Comparison of ENCODE assay signal across 13 mouse cellular contexts in the genomic region with DNA sequence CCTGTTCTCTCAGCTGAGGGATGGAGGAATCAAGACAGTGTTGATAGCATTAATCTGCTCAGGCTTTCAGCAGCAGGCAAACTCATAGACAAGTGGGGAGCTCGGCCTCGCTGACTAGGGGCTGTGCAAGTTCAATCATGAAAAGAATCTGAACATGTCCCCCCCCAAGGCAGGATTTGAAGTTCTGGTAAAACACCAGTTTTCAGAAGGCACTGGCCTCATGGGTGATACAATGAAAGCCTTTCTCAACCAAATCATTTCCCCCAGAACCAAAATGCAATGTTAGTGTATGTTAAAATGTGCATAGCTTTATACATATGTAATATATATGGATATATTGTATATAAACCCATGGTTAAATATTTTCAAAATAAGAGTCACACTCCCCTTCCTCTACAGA.
A peak's percentile ranks its signal among the peaks of the same experiment; 100 is the strongest.
DNase-seq lines count a peak whose midpoint lies in the region; ATAC-seq lines count a peak whose summit lies in the region.
"Had no signal": no experiment of that assay in that cellular context is flagged by ENCODE, and none has a peak within 500 bp of the region (broad histone marks: within the 10 kb centered on the region; RNA-seq: fewer than 3 reads in every experiment).

No protein-coding gene starts in this region.

- no peak for DNase-seq in heart, postnatal 4 days
- peak; percentile 23 for DNase-seq in neural tube, embryonic 10.5 days (ENCODE audit: extremely low spot score, low spot score)
- DNase-seq in adrenal gland, postnatal 25 days = no peak
- no peak for DNase-seq in frontal cortex, postnatal 36 days (ENCODE audit: low spot score in 2 of 2)
- no peak for DNase-seq in lung, postnatal 4 days
- DNase-seq: kidney, postnatal 10 days; thymus, adult 18-20 months had no signal

- H3K4me2 ChIP-seq in heart, embryonic 11.5 days = peak overlapping the region; percentile 72
- H3K4me2 ChIP-seq in embryonic facial prominence, embryonic 13.5 days = peak overlapping the region; percentile 22
- peak overlapping the region; percentile 70 for H3K4me2 ChIP-seq in hindbrain, embryonic 16.5 days (ENCODE audit: low read length)

- H3K9ac ChIP-seq in heart, embryonic 11.5 days (ENCODE audit: low read depth, low read length) = no peak overlapping the region
- H3K9ac ChIP-seq in embryonic facial prominence, embryonic 13.5 days = no peak overlapping the region
- peak overlapping the region; percentile 63 for H3K9ac ChIP-seq in hindbrain, embryonic 16.5 days (ENCODE audit: low read depth, low read length)
- H3K9ac ChIP-seq: liver, embryonic 14.5 days had no signal

- WGBS in heart, embryonic 11.5 days (ENCODE audit: insufficient replicate concordance) = 36% methylated on average over 2 of the region's 2 CpGs
- 52% methylated on average over 2 of the region's 2 CpGs for WGBS in embryonic facial prominence, embryonic 13.5 days
- 15% methylated on average over 2 of the region's 2 CpGs for WGBS in hindbrain, embryonic 16.5 days

- no peaks in the 10 kb centered on the region for H3K9me3 ChIP-seq in heart, embryonic 11.5 days (replicated peaks; ENCODE audit: control insufficient read depth, low read length)
- no peaks in the 10 kb centered on the region for H3K9me3 ChIP-seq in embryonic facial prominence, embryonic 13.5 days
- H3K9me3 ChIP-seq in hindbrain, embryonic 16.5 days (ENCODE audit: control insufficient read depth, low read length) = no peaks in the 10 kb centered on the region
- H3K9me3 ChIP-seq: heart, embryonic 10.5 days had no signal

- ATAC-seq in heart, embryonic 11.5 days (replicated peaks; ENCODE audit: insufficient number of reproducible peaks, low FRiP score, low TSS enrichment) = 0 out of 2 replicates have a peak, but pooled peaks have one; percentile 39
- ATAC-seq in embryonic facial prominence, embryonic 13.5 days (ENCODE audit: insufficient number of reproducible peaks, insufficient read depth, low FRiP score, low TSS enrichment, low read depth) = no peak
- ATAC-seq in hindbrain, embryonic 16.5 days = no peak

- no peak overlapping the region for H3K27ac ChIP-seq in heart, embryonic 11.5 days (ENCODE audit: low read depth, low read length)
- H3K27ac ChIP-seq in embryonic facial prominence, embryonic 13.5 days = peak overlapping the region; percentile 92
- H3K27ac ChIP-seq in hindbrain, embryonic 16.5 days (ENCODE audit: low read depth, low read length) = peak overlapping the region; percentile 95
- H3K27ac ChIP-seq: liver, embryonic 14.5 days had no signal

- H3K4me3 ChIP-seq in heart, embryonic 11.5 days (ENCODE audit: low read depth, low read length) = no peak overlapping the region
- H3K4me3 ChIP-seq in embryonic facial prominence, embryonic 13.5 days = 0 out of 2 replicates have a peak overlapping the region, but pooled peaks have one; percentile 43
- H3K4me3 ChIP-seq in hindbrain, embryonic 16.5 days (ENCODE audit: low read length) = peak overlapping the region; percentile 58
- H3K4me3 ChIP-seq: erythroblast, embryonic 14.5 days had no signal

- H3K36me3 ChIP-seq in heart, embryonic 11.5 days (ENCODE audit: control insufficient read depth, insufficient read depth, low read length) = no peaks in the 10 kb centered on the region
- H3K36me3 ChIP-seq in embryonic facial prominence, embryonic 13.5 days = no peaks in the 10 kb centered on the region
- H3K36me3 ChIP-seq in hindbrain, embryonic 16.5 days (ENCODE audit: control insufficient read depth, insufficient read depth, low read length) = no peaks in the 10 kb centered on the region
- H3K36me3 ChIP-seq: heart, embryonic 10.5 days had no signal

- no peaks in the 10 kb centered on the region for H3K27me3 ChIP-seq in heart, embryonic 11.5 days (ENCODE audit: control insufficient read depth, insufficient read depth, low read length)
- H3K27me3 ChIP-seq in embryonic facial prominence, embryonic 13.5 days = no peaks in the 10 kb centered on the region
- no peaks in the 10 kb centered on the region for H3K27me3 ChIP-seq in hindbrain, embryonic 16.5 days (replicated peaks; ENCODE audit: control insufficient read depth, insufficient read depth, low read length)

- H3K4me1 ChIP-seq in heart, embryonic 11.5 days (ENCODE audit: control insufficient read depth, insufficient read depth, low read length) = peaks cover 21% of the 10 kb centered on the region
- peaks cover 30% of the 10 kb centered on the region for H3K4me1 ChIP-seq in embryonic facial prominence, embryonic 13.5 days
- H3K4me1 ChIP-seq in hindbrain, embryonic 16.5 days (ENCODE audit: control insufficient read depth, insufficient read depth, low read depth, low read length) = peaks cover 20% of the 10 kb centered on the region

Comparison
In these comparisons a context has a peak if more than half of its experiments do, and no peak if none do; other contexts are left out.
1. H3K4me2 ChIP-seq: peak in every context shown above with its lines; median percentile 72 in heart, embryonic 11.5 days; 70 in hindbrain, embryonic 16.5 days; 22 in embryonic facial prominence, embryonic 13.5 days.